Mouse (Mus musculus) mouse embryonic stem cell (cell line): ENCODE data around the gene Ncoa5.

Experiments used
- in situ Hi-C, 2 experiments: fragments of 300-500 bp; cut with MboI; formaldehyde crosslinking; loops; 1 replicate in 1 of 2; 3 replicates in 1 of 2; pipeline ENCODE4 v1.14.3; 2019 to 2020; ENCODE audit warnings: low sequenced_read_pairs in 2 of 2, low pct_unique_long_range_greater_than_20kb in 1 of 2, mixed read lengths in 1 of 2; ENCODE audit not compliant: unreplicated experiment in 1 of 2

The Ncoa5 gene

DNA sequence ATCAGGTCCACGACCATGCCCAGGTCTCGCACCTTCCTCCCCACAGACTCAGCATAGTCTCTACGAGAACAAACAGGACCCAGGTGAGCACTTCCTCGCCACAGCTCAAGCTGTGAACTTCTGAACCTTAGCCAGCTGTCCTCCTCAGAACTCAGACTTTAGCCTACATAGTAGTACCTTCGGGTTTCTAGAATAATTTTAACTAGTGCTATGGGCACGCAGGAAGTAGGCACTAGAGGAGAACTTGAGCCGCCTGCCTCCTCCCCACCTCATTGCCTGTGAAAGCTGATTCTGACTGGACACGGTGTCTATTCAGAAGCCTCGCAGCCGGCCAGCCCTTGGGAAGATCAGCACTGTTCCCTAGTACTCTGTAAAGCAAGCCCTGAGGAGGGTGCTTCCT lies 30.4 kb downstream of the Ncoa5 start:
- in situ Hi-C loops = no loop called here

DNA sequence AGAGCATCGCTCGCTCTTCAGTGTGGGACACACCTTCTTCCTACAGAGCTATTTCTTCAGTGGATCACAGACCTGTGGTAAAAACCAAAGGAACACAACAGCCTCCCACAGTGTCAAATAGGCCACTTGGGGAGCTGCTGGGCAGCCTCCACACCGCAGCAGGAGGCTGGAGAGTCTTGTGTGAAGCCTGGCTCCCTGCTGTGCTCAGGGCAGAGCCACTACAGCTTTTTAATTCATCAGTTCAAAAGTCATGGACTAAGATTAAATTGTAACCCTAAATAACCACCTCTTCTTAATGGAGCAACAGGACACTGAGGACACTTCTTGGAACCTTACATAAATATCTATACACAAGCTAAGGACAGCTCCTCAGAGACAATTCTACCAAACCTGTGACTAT lies 31.6 kb downstream of the Ncoa5 start:
- in situ Hi-C loops = no loop called here

GRCm38 (mm10) chr2:165001958-165002357 lies 32.7 kb downstream of the Ncoa5 start:
- in situ Hi-C loops = no loop called here

GRCm38 (mm10) chr2:164997721-164998428 lies 36.8 kb downstream of the Ncoa5 start:
- in situ Hi-C loops = no loop called here

- in situ Hi-C loops = no loop called here
These were observed 37.6 kb downstream of the Ncoa5 start for GRCm38 (mm10) chr2:164996848-164997720.

GRCm38 (mm10) chr2:164995976-164996375 lies 38.7 kb downstream of the Ncoa5 start:
- in situ Hi-C loops = no loop called here

DNA sequence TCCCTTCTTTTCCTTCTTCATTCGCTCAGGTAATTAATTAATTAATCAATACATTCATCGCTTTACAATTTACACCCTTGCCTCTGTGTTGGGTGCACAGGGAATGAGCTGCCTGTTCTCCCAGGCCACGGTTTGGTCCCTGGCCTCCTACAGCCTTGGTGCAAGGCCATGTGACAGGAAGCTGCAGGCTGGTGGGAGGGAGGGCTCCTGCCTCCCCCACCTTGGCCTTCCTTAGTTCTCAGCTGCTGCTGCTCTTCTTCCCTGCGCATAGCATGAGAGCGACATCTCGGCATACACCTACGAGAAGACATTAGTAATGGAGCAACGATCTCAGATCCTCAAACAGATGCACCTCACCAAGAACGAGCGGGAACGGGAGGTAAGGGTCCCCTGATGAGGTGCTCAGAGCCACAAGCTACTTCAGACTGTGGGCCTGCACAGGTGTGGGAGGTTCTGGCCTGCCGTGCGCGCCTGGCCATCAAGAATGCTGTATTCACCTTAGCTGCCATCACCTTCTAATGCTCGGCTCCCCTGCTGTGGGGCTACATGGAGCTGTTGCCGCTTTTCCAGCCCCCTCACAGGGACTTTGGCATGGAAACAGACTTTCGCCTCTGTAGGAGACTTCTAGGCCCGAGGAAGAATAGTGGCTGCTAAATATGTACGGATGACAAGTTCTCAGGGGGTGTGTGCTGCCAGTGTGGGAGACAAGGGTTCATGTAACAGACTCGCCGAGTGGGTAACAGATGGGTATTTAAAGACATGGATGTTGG lies 39.8 kb downstream of the Ncoa5 start:
- in situ Hi-C loops = no loop called here

- in situ Hi-C loops = no loop called here
These were observed 40.5 kb downstream of the Ncoa5 start for GRCm38 (mm10) chr2:164994156-164994555.

GRCm38 (mm10) chr2:164991808-164992207 lies 42.9 kb downstream of the Ncoa5 start:
- in situ Hi-C loops = no loop called here

DNA sequence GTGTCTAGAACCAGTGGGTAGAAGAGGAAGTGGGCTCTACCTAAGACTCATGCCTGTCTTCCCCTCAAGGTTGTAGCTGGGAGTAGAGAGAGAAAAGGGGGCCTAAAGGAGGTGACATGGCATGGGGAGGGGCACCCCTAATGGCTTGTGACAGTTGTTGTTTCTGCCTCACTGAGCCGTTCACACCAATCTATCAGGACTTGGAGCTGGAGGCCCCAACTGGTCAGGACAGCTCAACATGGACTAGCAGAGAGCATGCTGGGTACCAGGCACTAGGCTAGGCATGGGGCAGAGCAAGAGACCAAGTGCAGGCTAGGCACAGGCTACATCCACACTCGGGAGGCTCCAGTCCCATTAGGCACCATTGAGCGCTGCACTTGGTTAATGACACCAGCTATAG lies 43.6 kb downstream of the Ncoa5 start:
- in situ Hi-C loops = no loop called here

DNA sequence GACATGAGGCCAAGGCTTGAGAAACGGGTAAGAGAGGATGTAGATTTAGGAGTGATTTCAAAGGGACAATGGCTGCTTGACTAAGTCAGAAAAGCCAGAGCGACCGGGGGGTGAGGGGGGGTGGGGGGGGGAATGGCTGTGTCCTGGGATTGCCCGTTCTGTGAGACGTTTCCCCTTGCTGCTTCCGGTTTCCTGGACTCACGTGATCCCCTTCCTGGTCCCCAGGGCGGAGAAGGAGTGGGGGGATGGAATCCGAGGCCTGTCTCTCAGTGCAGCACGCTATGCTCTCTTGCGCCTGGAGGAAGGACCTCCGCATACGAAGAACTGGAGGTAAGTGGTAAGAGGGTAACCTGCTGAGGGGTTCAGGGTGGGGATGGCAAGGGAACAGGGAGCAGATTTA lies 45.9 kb downstream of the Ncoa5 start:
- in situ Hi-C loops = no loop called here

DNA sequence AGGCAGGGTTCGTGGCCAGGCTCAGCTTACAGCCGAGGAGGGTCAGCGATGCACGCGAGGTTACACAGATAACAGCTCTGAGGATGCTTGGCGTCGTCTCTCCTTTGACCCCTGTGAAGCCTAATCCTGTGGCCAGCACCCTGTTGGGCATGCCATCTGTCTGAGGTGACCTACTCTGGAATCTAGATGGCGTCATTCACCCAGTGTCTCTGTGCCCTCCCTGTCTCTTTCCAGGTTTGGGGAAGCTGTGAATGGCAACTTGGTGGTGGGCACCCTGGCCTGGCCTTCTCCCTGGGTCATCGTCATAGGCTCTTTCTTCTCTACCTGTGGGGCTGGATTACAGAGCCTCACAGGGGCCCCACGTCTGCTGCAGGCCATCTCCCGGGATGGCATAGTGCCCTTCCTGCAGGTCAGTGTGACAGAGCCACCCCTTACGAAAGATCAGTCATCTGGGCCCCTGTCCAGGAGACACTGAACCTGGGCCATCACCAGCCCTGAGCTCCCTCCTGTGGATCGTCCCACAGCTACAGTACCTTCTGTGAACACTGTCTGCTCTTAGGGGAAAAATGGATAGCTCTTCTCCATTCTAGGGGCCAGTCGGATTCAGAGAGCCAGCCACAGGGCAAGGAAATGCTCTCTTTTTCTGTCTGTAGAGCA lies 48.2 kb downstream of the Ncoa5 start:
- in situ Hi-C loops = no loop called here

- in situ Hi-C loops = no loop called here
These were observed 48.7 kb downstream of the Ncoa5 start for GRCm38 (mm10) chr2:164985962-164986361.

DNA sequence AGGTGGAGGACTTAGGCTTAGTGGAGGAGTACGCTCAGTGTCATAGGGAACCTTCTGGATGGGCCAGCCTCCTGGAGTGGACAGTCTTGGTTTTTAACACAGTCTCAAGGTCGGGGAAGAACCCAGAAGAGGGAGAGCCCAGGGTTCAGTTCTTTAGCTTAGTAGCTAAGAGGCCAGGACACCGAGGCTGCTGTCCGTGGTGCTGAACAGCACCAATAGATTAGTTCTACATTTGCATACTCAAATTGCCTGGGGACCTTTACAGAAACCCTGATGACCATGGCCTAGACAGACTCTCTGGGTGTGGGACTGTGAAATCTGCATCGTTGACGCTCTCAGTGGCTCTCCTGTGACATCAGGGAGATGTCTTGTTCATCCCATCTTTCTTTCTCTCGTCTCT lies 54.9 kb downstream of the Ncoa5 start:
- in situ Hi-C loops = no loop called here

DNA sequence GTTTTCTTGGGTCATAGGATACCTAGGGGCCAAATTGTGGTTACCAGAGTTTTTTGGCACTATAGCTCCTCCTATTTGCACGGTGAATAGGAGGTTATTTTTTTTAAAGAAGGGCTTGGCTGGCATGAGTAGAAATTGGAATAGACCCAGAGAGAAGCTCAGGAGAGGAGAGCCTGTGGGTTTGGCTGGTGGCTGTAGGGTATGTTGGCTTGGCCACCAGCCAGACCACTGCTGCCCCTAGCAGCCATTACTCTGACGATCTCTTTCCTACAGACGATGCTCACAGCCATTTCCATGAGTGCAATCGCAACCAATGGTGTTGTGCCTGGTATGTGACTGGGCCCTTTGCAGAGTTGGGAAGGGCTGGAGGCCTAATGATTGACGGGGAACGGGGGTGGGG lies 59.1 kb downstream of the Ncoa5 start:
- in situ Hi-C loops = no loop called here

GRCm38 (mm10) chr2:164972646-164973045 lies 62.0 kb downstream of the Ncoa5 start:
- in situ Hi-C loops = no loop called here

- in situ Hi-C loops = no loop called here
These were observed 64.0 kb downstream of the Ncoa5 start for GRCm38 (mm10) chr2:164970631-164971196.

- in situ Hi-C loops = no loop called here
These were observed 65.3 kb downstream of the Ncoa5 start for GRCm38 (mm10) chr2:164969348-164969781.
